Mouse (Mus musculus): ENCODE data around the gene Afg3l1.
A peak's percentile ranks its signal among the peaks of the same experiment; 100 is the strongest.
"Not testable (repeated sequence)": the region's sequence is repeated elsewhere in the genome, so short reads cannot be mapped to it uniquely, and the experiment has no call there.

Afg3l1 gene

GRCm38 (mm10) chr8:123515540-123515897 lies 37.8 kb downstream of the Afg3l1 start:
- DNase-seq (ENCODE audit: low read depth, low spot score), result no peak

- no peak for DNase-seq (ENCODE audit: low read depth, low spot score)
Observed at GRCm38 (mm10) chr8:123516596-123516995, 38.9 kb downstream of the Afg3l1 start.

- DNase-seq (ENCODE audit: low read depth, low spot score), result no peak
Observed at GRCm38 (mm10) chr8:123518172-123518571, 40.5 kb downstream of the Afg3l1 start.

- DNase-seq (ENCODE audit: low read depth, low spot score), result peak; percentile 96
Observed at GRCm38 (mm10) chr8:123518667-123519066, 41.0 kb downstream of the Afg3l1 start, which contains the start of gene Gas8. Gene Gas8, plus strand, starts transcription at chr8:123518834.

GRCm38 (mm10) chr8:123520048-123520447 lies 42.3 kb downstream of the Afg3l1 start:
- not testable (repeated sequence) for DNase-seq (ENCODE audit: low read depth, low spot score)

- DNase-seq (ENCODE audit: low read depth, low spot score), result peak; percentile 41
Observed at GRCm38 (mm10) chr8:123527720-123528489, 50.2 kb downstream of the Afg3l1 start.

- no peak for DNase-seq (ENCODE audit: low read depth, low spot score)
Observed at GRCm38 (mm10) chr8:123536242-123536989, 58.7 kb downstream of the Afg3l1 start.

- peak; percentile 23 for DNase-seq (ENCODE audit: low read depth, low spot score)
Observed at GRCm38 (mm10) chr8:123536990-123537380, 59.3 kb downstream of the Afg3l1 start.

- not testable (repeated sequence) for DNase-seq (ENCODE audit: low read depth, low spot score)
Observed at GRCm38 (mm10) chr8:123537641-123538040, 59.9 kb downstream of the Afg3l1 start.
